Mouse (Mus musculus) myocyte (in vitro differentiated cells): ENCODE data around the gene Rpl35. TPM values are rescaled to one million over a fixed set of nuclear protein-coding genes. Genes with fewer than 3 reads are reported as not detected.

Experiments
- H3K27me3 ChIP-seq: one replicate; pipeline ENCODE4 v1.6.1; 2011; ENCODE audit not compliant: control insufficient read depth, insufficient read depth, insufficient read length
- H3K36me3 ChIP-seq: one replicate; pipeline ENCODE4 v1.6.1; 2011; ENCODE audit not compliant: control insufficient read depth, insufficient read depth
- H3K4me2 ChIP-seq: one replicate; pipeline ENCODE4 v1.6.1; 2011; ENCODE audit warnings: low read depth, control low read depth
- H3K4me3 ChIP-seq: one replicate; pipeline ENCODE4 v1.5.1; 2011; ENCODE audit warnings: mild to moderate bottlenecking, control low read depth, moderate library complexity
- H3K79me2 ChIP-seq: one replicate; pipeline ENCODE4 v1.6.1; 2011; ENCODE audit not compliant: control insufficient read depth, insufficient read depth
- H3ac ChIP-seq: one replicate; pipeline ENCODE4 v1.6.1; 2011; ENCODE audit not compliant: control insufficient read depth, insufficient read length
- CEBPB ChIP-seq: IDR thresholded peaks from 2 replicates; pipeline ENCODE4 v1.6.1; 2011; ENCODE audit warnings: mild to moderate bottlenecking, moderate library complexity; ENCODE audit not compliant: poor library complexity, insufficient read depth, severe bottlenecking
- E2F4 ChIP-seq: IDR thresholded peaks from one replicate; pipeline ENCODE4 v1.6.1; 2011; ENCODE audit warnings: mild to moderate bottlenecking, control low read depth, moderate library complexity; ENCODE audit not compliant: insufficient read depth
- MAX ChIP-seq: IDR thresholded peaks from one replicate; pipeline ENCODE4 v1.6.1; 2011; ENCODE audit warnings: low read depth, mild to moderate bottlenecking, control low read depth
- MYOD1 ChIP-seq, 3 experiments: IDR thresholded peaks; one replicate each; pipeline ENCODE4 v1.6.1; 2011; ENCODE audit warnings: control low read depth in 2 of 3, low read depth in 2 of 3, mild to moderate bottlenecking in 2 of 3, moderate library complexity in 1 of 3; ENCODE audit not compliant: insufficient read length in 2 of 3, control insufficient read depth in 1 of 3
- MYOG ChIP-seq, 3 experiments: IDR thresholded peaks; one replicate each; pipeline ENCODE4 v1.6.1; 2011; ENCODE audit warnings: control low read depth in 2 of 3, low read depth in 2 of 3, mild to moderate bottlenecking in 2 of 3; ENCODE audit not compliant: insufficient read length in 2 of 3, control insufficient read depth in 1 of 3, insufficient read depth in 1 of 3
- POLR2A ChIP-seq: IDR thresholded peaks from one replicate; pipeline ENCODE4 v1.6.1; 2011; ENCODE audit warnings: low read depth, mild to moderate bottlenecking, control low read depth, moderate library complexity; ENCODE audit not compliant: insufficient read length
- POLR2AphosphoS2 ChIP-seq: IDR thresholded peaks from one replicate; pipeline ENCODE4 v1.6.1; 2011; ENCODE audit warnings: low read depth, control low read depth; ENCODE audit not compliant: insufficient read length
- REST ChIP-seq: IDR thresholded peaks from one replicate; pipeline ENCODE4 v1.6.1; 2011; ENCODE audit warnings: mild to moderate bottlenecking, control low read depth, moderate library complexity; ENCODE audit not compliant: insufficient read depth, insufficient read length
- SRF ChIP-seq: IDR thresholded peaks from one replicate; pipeline ENCODE4 v1.6.1; 2011; ENCODE audit warnings: low read depth; ENCODE audit not compliant: control insufficient read depth, insufficient read length
- TCF12 ChIP-seq: IDR thresholded peaks from one replicate; pipeline ENCODE4 v1.6.1; 2011; ENCODE audit warnings: mild to moderate bottlenecking, control low read depth; ENCODE audit not compliant: poor library complexity, insufficient read depth, severe bottlenecking
- TCF3 ChIP-seq: IDR thresholded peaks from one replicate; pipeline ENCODE4 v1.6.1; 2011; ENCODE audit warnings: low read depth, control low read depth; ENCODE audit not compliant: insufficient read length
- USF1 ChIP-seq: IDR thresholded peaks from one replicate; pipeline ENCODE4 v1.6.1; 2011; ENCODE audit warnings: low read depth, mild to moderate bottlenecking, control low read depth, moderate library complexity
- polyA plus RNA-seq: library from polyadenylated mRNA; unstranded; fragments of >200 nt; fragmentation: generic; extraction: Trizol; gene quantifications from one replicate; pipeline ENCODE4 v1.2.1, GENCODE M21; 2012; ENCODE audit warnings: missing spikeins

The Rpl35 gene
- polyA plus RNA-seq, 1 experiment, result 1,480 TPM

DNA sequence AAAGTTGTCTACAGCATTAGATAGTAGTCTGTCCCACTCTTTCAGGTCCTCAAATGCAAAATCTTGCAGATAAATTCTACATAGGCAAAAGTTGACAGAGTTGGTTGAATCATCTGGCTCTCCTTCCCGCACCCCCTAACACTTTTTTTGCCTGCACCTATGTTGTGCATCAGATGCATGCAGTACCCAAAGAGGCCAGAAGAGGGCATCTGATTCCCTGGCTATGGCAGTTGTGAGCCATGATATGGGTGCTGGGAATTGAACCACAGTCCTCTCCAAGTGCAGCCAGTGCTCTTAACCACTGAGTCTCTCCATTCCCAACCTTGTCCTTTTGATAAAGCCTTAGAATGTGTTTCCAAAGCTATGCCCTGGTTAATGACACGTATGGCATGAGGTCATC, 22.0 kb downstream of the Rpl35 start:
- no peak overlapping the region for H3K4me3 ChIP-seq
- H3K79me2 ChIP-seq, result no peaks in the 10 kb centered on the region
- H3K4me2 ChIP-seq, result no peak overlapping the region
- TF ChIP-seq TCF3 (no peak), MAX (no peak), USF1 (no peak), POLR2AphosphoS2 (no peak), MYOD1 (IDR thresholded peaks at IDR 0.05; ENCODE audit: control insufficient read depth in 1 of 3, insufficient read length in 2 of 3, low read depth in 2 of 3) (no peak), CEBPB (no peak), POLR2A (no peak), REST (no peak), SRF (no peak), E2F4 (no peak), TCF12 (no peak), MYOG (IDR thresholded peaks at IDR 0.05; ENCODE audit: control insufficient read depth in 1 of 3, insufficient read depth in 1 of 3, insufficient read length in 2 of 3, low read depth in 2 of 3) (no peak)
- H3ac ChIP-seq, result no peak overlapping the region
- H3K36me3 ChIP-seq, result no peaks in the 10 kb centered on the region
- H3K27me3 ChIP-seq, result no peaks in the 10 kb centered on the region

DNA sequence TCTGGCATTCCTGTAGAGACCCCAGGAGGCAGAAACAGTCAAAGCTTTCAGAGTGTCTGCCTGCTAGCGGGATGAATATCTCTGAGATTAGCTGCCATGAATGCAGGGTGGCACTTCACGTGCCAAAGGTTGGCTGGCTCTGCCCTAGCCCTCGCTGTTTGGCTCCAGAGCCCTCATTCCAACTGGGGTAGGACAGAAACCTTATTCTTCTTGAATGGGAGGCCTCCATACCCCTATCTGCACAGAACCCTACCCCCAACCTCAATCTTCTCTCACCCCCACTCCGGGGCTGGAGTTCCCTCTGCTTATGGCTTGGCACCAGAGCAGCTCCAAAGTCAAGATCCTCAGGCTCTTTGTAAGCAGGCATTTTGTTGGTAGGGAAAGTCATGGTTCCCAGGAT, 27.6 kb downstream of the Rpl35 start:
- Histone ChIP-seq H3K27me3 (no peaks in the 10 kb centered on the region), H3K4me2 (no peak overlapping the region), H3K79me2 (no peaks in the 10 kb centered on the region), H3K36me3 (no peaks in the 10 kb centered on the region), H3ac (no peak overlapping the region), H3K4me3 (no peak overlapping the region)
- TF ChIP-seq MYOG (IDR thresholded peaks at IDR 0.05; ENCODE audit: control insufficient read depth in 1 of 3, insufficient read depth in 1 of 3, insufficient read length in 2 of 3, low read depth in 2 of 3) (no peak), MAX (no peak), REST (no peak), USF1 (no peak), TCF3 (no peak), POLR2AphosphoS2 (no peak)

- Histone ChIP-seq H3K36me3 (no peaks in the 10 kb centered on the region), H3K79me2 (no peaks in the 10 kb centered on the region), H3ac (no peak overlapping the region), H3K27me3 (no peaks in the 10 kb centered on the region), H3K4me3 (no peak overlapping the region), H3K4me2 (no peak overlapping the region)
- TF ChIP-seq TCF12 (peak; percentile 36), TCF3 (peak; percentile 64), MYOG (IDR thresholded peaks at IDR 0.05; ENCODE audit: control insufficient read depth in 1 of 3, insufficient read depth in 1 of 3, insufficient read length in 2 of 3, low read depth in 2 of 3) (peak in 2 of 3 experiments; percentile 80 to 93), SRF (no peak), USF1 (no peak), MYOD1 (IDR thresholded peaks at IDR 0.05; ENCODE audit: control insufficient read depth in 1 of 3, insufficient read length in 2 of 3, low read depth in 2 of 3) (peak in 2 of 3 experiments; percentile 73 to 86)
Measured at GRCm38 (mm10) chr2:38975941-38976805, 29.3 kb downstream of the Rpl35 start.

DNA sequence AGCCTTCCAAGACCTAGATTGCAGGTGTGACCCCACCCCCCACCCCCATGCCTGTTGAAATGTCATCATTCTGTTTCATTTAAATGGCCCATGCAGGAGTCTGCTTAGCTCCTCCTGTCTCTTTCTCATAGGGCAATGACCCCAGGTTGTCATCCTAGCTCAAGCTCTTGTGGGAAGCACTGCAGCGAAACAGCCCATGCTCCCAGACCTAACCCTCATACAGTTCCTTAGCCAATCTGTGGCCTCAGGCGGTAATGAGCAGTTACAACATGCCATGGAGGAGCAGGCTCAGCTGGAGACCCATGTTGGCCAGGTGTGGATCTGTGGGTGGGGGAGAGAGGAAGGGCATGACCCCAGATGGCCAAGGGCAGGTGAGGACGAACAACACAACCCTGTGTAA, 30.2 kb downstream of the Rpl35 start:
- Histone ChIP-seq H3K27me3 (no peaks in the 10 kb centered on the region), H3ac (no peak overlapping the region), H3K4me3 (no peak overlapping the region), H3K79me2 (no peaks in the 10 kb centered on the region), H3K4me2 (no peak overlapping the region), H3K36me3 (no peaks in the 10 kb centered on the region)
- no peak for TF ChIP-seq TCF3
- TF ChIP-seq SRF, result no peak
- TF ChIP-seq MYOD1 (IDR thresholded peaks at IDR 0.05; ENCODE audit: control insufficient read depth in 1 of 3, insufficient read length in 2 of 3, low read depth in 2 of 3), result no peak
- TF ChIP-seq MAX, result no peak
- no peak for TF ChIP-seq POLR2AphosphoS2
- TF ChIP-seq USF1, result no peak
- no peak for TF ChIP-seq REST
- no peak for TF ChIP-seq POLR2A
- TF ChIP-seq TCF12, result no peak
- no peak for TF ChIP-seq CEBPB
- no peak for TF ChIP-seq MYOG (IDR thresholded peaks at IDR 0.05; ENCODE audit: control insufficient read depth in 1 of 3, insufficient read depth in 1 of 3, insufficient read length in 2 of 3, low read depth in 2 of 3)
- TF ChIP-seq E2F4, result no peak

- Histone ChIP-seq H3K36me3 (no peaks in the 10 kb centered on the region), H3K27me3 (no peaks in the 10 kb centered on the region), H3K4me2 (peak overlapping the region; percentile 52), H3ac (no peak overlapping the region), H3K4me3 (no peak overlapping the region), H3K79me2 (no peaks in the 10 kb centered on the region)
- TF ChIP-seq POLR2AphosphoS2 (no peak), MYOD1 (IDR thresholded peaks at IDR 0.05; ENCODE audit: control insufficient read depth in 1 of 3, insufficient read length in 2 of 3, low read depth in 2 of 3) (peak in 2 of 3 experiments; percentile 25 to 47), MYOG (IDR thresholded peaks at IDR 0.05; ENCODE audit: control insufficient read depth in 1 of 3, insufficient read depth in 1 of 3, insufficient read length in 2 of 3, low read depth in 2 of 3) (peak in 1 of 3 experiments; percentile 60), SRF (no peak)
Measured at GRCm38 (mm10) chr2:38974171-38974570, 31.3 kb downstream of the Rpl35 start.
